Mouse (Mus musculus) cerebellum, adult 8-10 months (tissue): Measurements from ENCODE around the gene Psme1.

Source experiments
- DNase-seq: peaks from one replicate; pipeline ENCODE4 v3.0.0; 2022

The Psme1 gene

GRCm38 (mm10) chr14:55577871-55578667 lies at the start of gene Psme1:
Psme1 (plus strand) TSS chr14:55578123.
- peak; percentile 47 for DNase-seq

- DNase-seq: no peak
Observed at GRCm38 (mm10) chr14:55536116-55536745, 41.7 kb upstream of the Psme1 start.

GRCm38 (mm10) chr14:55540067-55540786 lies 37.7 kb upstream of the Psme1 start, which contains the start of gene Pck2:
Pck2 (plus strand) TSS chr14:55540266.
- peak; percentile 84 for DNase-seq

GRCm38 (mm10) chr14:55540787-55541321 lies 37.1 kb upstream of the Psme1 start:
- peak; percentile 81 for DNase-seq

- no peak for DNase-seq
Observed at GRCm38 (mm10) chr14:55542268-55542667, 35.7 kb upstream of the Psme1 start.

GRCm38 (mm10) chr14:55544334-55544733 lies 33.6 kb upstream of the Psme1 start:
- DNase-seq: peak; percentile 52

- DNase-seq: no peak
Observed at GRCm38 (mm10) chr14:55550191-55550590, 27.7 kb upstream of the Psme1 start.

GRCm38 (mm10) chr14:55551347-55551746 lies 26.6 kb upstream of the Psme1 start:
- DNase-seq: no peak

- DNase-seq: no peak
Observed at GRCm38 (mm10) chr14:55551794-55552193, 26.1 kb upstream of the Psme1 start.

- no peak for DNase-seq
Observed at GRCm38 (mm10) chr14:55554635-55555034, 23.3 kb upstream of the Psme1 start.

GRCm38 (mm10) chr14:55555788-55556187 lies 22.1 kb upstream of the Psme1 start:
- no peak for DNase-seq

GRCm38 (mm10) chr14:55557003-55557402 lies 20.9 kb upstream of the Psme1 start:
- peak; percentile 75 for DNase-seq

- no peak for DNase-seq
Observed at GRCm38 (mm10) chr14:55557587-55557986, 20.3 kb upstream of the Psme1 start.

GRCm38 (mm10) chr14:55558740-55559448 lies 19.0 kb upstream of the Psme1 start:
- no peak for DNase-seq

GRCm38 (mm10) chr14:55559799-55560201 lies 18.1 kb upstream of the Psme1 start, which contains the start of gene Dcaf11:
Dcaf11 (plus strand) TSS chr14:55560006.
- DNase-seq: peak; percentile 90

GRCm38 (mm10) chr14:55560202-55561073 lies 17.5 kb upstream of the Psme1 start, which contains the start of gene A730061H03Rik:
A730061H03Rik (minus strand) TSS chr14:55560406.
- DNase-seq: peak; percentile 98

GRCm38 (mm10) chr14:55561860-55562259 lies 16.1 kb upstream of the Psme1 start:
- no peak for DNase-seq

GRCm38 (mm10) chr14:55563249-55563648 lies 14.7 kb upstream of the Psme1 start:
- DNase-seq: no peak

GRCm38 (mm10) chr14:55565748-55566147 lies 12.2 kb upstream of the Psme1 start:
- no peak for DNase-seq

- no peak for DNase-seq
Observed at GRCm38 (mm10) chr14:55567496-55567895, 10.4 kb upstream of the Psme1 start.

GRCm38 (mm10) chr14:55570588-55570987 lies 7.3 kb upstream of the Psme1 start:
- no peak for DNase-seq
